Mouse (Mus musculus) forebrain, embryonic 14.5 days (tissue): ENCODE data around the gene Crbn. TPM values are rescaled to one million over a fixed set of nuclear protein-coding genes. Genes with fewer than 3 reads are reported as not detected.

Experiments used
- ATAC-seq: fragments of 200-750 bp; cut with Nextera tagmentation; 2 replicates; pipeline ENCODE4 v1.8.0; 2017; ENCODE audit warnings: mild to moderate bottlenecking, moderate library complexity
- DNase-seq: peaks from one replicate; pipeline ENCODE4 v3.0.0-alpha.2; 2015; ENCODE audit warnings: low spot score
- H3K27ac ChIP-seq: fragments of 300-500 bp; sonication (generic); 2 replicates; pipeline ENCODE4 v1.5.1; 2014; ENCODE audit warnings: low read depth, mild to moderate bottlenecking, control low read depth, low read length, moderate library complexity
- H3K27me3 ChIP-seq: fragments of 300-500 bp; sonication (generic); replicated peaks from 2 replicates; pipeline ENCODE4 v1.6.1; 2014; ENCODE audit warnings: low read length, control low read depth, mixed read lengths; ENCODE audit not compliant: control insufficient read depth, insufficient read depth
- H3K36me3 ChIP-seq: fragments of 300-500 bp; sonication (generic); 2 replicates; pipeline ENCODE4 v1.6.1; 2014; ENCODE audit warnings: low read length, control low read depth; ENCODE audit not compliant: control insufficient read depth, insufficient read depth
- H3K4me1 ChIP-seq: fragments of 300-500 bp; sonication (generic); 2 replicates; pipeline ENCODE4 v1.6.1; 2014; ENCODE audit warnings: antibody characterized with exemption, low read length, control low read depth; ENCODE audit not compliant: control insufficient read depth, insufficient read depth
- H3K4me2 ChIP-seq: fragments of 300-500 bp; sonication (generic); 2 replicates; pipeline ENCODE4 v1.6.1; 2014; ENCODE audit warnings: mild to moderate bottlenecking, control low read depth, low read length
- H3K4me3 ChIP-seq: fragments of 300-500 bp; sonication (generic); 2 replicates; pipeline ENCODE4 v1.5.1; 2014; ENCODE audit warnings: low read depth, low read length, control low read depth
- H3K9ac ChIP-seq: fragments of 300-500 bp; sonication (generic); 2 replicates; pipeline ENCODE4 v1.6.1; 2014; ENCODE audit warnings: mild to moderate bottlenecking, low read length, control low read depth, moderate library complexity
- H3K9me3 ChIP-seq: fragments of 300-500 bp; sonication (generic); replicated peaks from 2 replicates; pipeline ENCODE4 v1.6.1; 2016; ENCODE audit warnings: low read length, control low read depth, mixed read lengths; ENCODE audit not compliant: control insufficient read depth
- WGBS: fragments of 180-500 bp; shearing (Covaris S2); extraction: QIAGEN DNeasy Blood & Tissue Kit; methylation state at CpG from one replicate; pipeline ENCODE4 v1.1.7; 2014; 5-methylcytosine and 5-hydroxymethylcytosine counted together
- polyA plus RNA-seq: library from polyadenylated mRNA; unstranded; fragments of >200 nt; fragmentation: Nextera tagmentation; extraction: Ambion mirVana; gene quantifications from 2 replicates; pipeline ENCODE4 v1.2.1, GENCODE M21; 2014

The Crbn gene
- polyA plus RNA-seq, 1 experiment from 2014 or later, result 63.4 TPM

DNA sequence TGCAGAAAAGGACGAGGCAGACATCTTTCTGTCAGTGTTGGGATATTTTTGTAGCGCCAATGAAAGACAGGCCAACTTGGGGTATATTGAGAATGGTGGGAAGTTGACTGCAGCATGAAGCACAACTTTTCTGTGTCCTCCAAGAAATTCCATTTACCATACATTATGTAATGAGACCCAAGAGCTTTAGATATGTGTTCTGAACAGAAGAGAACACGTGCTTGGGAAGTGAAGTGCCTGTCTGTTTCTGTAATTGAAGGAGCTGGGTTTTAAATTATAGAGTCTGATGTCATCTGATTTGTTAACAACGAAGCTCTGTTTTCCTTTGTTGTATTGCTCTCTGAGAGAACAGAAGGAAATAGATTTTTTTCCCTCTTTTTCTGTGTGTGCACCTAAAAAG lies 29.8 kb downstream of the Crbn start:
- H3K27ac ChIP-seq, result no peak overlapping the region
- no peaks in the 10 kb centered on the region for H3K9me3 ChIP-seq
- peaks cover 23% of the 10 kb centered on the region for H3K36me3 ChIP-seq
- no peaks in the 10 kb centered on the region for H3K27me3 ChIP-seq
- peak overlapping the region; percentile 63 for H3K9ac ChIP-seq
- peaks cover 10% of the 10 kb centered on the region for H3K4me1 ChIP-seq
- WGBS, result 25% methylated on average over 4 of the region's 4 CpGs
- peak overlapping the region; percentile 54 for H3K4me3 ChIP-seq
- peak overlapping the region; percentile 93 for H3K4me2 ChIP-seq
- peak; percentile 26 for DNase-seq
- no peak for ATAC-seq

- H3K4me3 ChIP-seq, result peak overlapping the region; percentile 54
- 2% methylated on average over 33 of the region's 33 CpGs for WGBS
- no peaks in the 10 kb centered on the region for H3K9me3 ChIP-seq
- peak overlapping the region; percentile 63 for H3K9ac ChIP-seq
- no peak for DNase-seq
- H3K4me2 ChIP-seq, result peak overlapping the region; percentile 93
- H3K27me3 ChIP-seq, result no peaks in the 10 kb centered on the region
- peaks cover 20% of the 10 kb centered on the region for H3K36me3 ChIP-seq
- H3K4me1 ChIP-seq, result peaks cover 10% of the 10 kb centered on the region
- H3K27ac ChIP-seq, result no peak overlapping the region
- ATAC-seq, result peak; percentile 82
Observed at GRCm38 (mm10) chr6:106769290-106769866, 30.5 kb downstream of the Crbn start.

DNA sequence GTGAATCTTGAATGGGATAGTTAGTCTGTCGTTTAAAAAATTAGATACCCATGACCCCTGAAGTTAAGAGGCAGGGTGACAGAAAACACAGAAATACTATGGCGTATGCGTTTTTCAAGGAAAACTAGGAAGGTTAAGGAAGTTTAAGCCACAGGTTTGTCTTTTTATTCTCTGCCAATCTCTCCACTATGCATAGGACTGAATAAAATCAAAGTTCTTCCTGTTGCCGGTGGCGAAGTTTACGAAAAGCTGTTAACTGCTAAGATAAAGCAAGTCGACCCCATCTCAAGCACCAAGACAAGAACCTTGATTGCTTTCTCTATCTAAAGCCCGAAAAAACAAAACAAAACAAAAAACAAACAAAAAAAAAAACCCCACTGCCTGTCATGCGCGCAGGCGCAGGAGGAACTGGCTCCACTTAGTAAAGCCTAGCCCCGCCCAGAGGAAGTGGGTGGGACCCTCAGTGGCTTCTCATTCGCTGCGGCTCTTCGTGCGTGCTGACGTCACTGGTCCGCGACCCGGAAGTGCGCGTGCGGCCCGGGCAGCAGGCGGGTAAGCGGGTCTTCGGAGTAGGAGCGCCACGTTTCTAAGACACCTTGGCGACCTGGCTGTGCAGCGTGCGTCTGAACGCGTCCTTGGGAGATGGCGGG lies 31.1 kb downstream of the Crbn start, which contains the start of gene Trnt1:
Gene Trnt1, plus strand, starts transcription at position 481 of the 650 bp plus-strand sequence.
- no peaks in the 10 kb centered on the region for H3K27me3 ChIP-seq
- H3K9me3 ChIP-seq, result no peaks in the 10 kb centered on the region
- H3K36me3 ChIP-seq, result peaks cover 16% of the 10 kb centered on the region
- H3K27ac ChIP-seq, result no peak within 1 kb of the TSS
- H3K4me2 ChIP-seq, result peak within 1 kb of the TSS; percentile 93
- 10% methylated on average over 35 of the region's 35 CpGs for WGBS
- H3K4me1 ChIP-seq, result peaks cover 10% of the 10 kb centered on the region
- peak; percentile 100 for ATAC-seq
- H3K4me3 ChIP-seq, result peak within 1 kb of the TSS; percentile 54
- peak within 1 kb of the TSS; percentile 63 for H3K9ac ChIP-seq
- peak; percentile 99 for DNase-seq

GRCm38 (mm10) chr6:106766774-106767173 lies 33.1 kb downstream of the Crbn start:
- no peak overlapping the region for H3K27ac ChIP-seq
- H3K9me3 ChIP-seq, result no peaks in the 10 kb centered on the region
- no peak overlapping the region for H3K9ac ChIP-seq
- ATAC-seq, result no peak
- no peak overlapping the region for H3K4me3 ChIP-seq
- no peaks in the 10 kb centered on the region for H3K27me3 ChIP-seq
- peaks cover 6% of the 10 kb centered on the region for H3K36me3 ChIP-seq
- WGBS, result 74% methylated on average over 4 of the region's 4 CpGs
- H3K4me1 ChIP-seq, result peaks cover 10% of the 10 kb centered on the region
- DNase-seq, result no peak
- no peak overlapping the region for H3K4me2 ChIP-seq

DNA sequence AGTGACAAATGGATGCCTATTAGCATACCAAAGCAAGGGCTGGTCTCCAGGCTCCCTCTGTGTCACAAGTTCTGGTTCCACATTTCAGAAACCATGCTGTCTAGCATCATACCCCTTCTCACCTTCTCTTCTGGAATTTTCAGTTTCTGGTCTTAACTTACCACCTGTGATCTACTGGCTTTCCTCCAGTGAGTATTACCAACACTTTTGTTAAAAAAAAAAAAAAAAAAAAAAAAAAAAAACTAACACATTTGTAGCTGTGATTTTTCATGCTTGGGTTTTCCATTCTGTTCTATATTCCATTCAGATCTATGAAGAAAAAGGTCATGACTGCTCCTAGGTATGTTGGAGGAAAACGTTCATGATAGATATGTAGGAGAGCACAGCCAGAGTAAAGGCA lies 34.0 kb downstream of the Crbn start:
- H3K36me3 ChIP-seq, result no peaks in the 10 kb centered on the region
- no peak overlapping the region for H3K4me2 ChIP-seq
- no peak for DNase-seq
- no peaks in the 10 kb centered on the region for H3K27me3 ChIP-seq
- no peak for ATAC-seq
- no peaks in the 10 kb centered on the region for H3K9me3 ChIP-seq
- H3K27ac ChIP-seq, result no peak overlapping the region
- H3K9ac ChIP-seq, result no peak overlapping the region
- no peak overlapping the region for H3K4me3 ChIP-seq
- 80% methylated on average over 1 of the region's 1 CpGs for WGBS
- peaks cover 10% of the 10 kb centered on the region for H3K4me1 ChIP-seq

- WGBS, result 89% methylated on average over 1 of the region's 1 CpGs
- no peak overlapping the region for H3K27ac ChIP-seq
- DNase-seq, result no peak
- H3K4me2 ChIP-seq, result no peak overlapping the region
- H3K9ac ChIP-seq, result no peak overlapping the region
- no peaks in the 10 kb centered on the region for H3K36me3 ChIP-seq
- ATAC-seq, result no peak
- no peak overlapping the region for H3K4me3 ChIP-seq
- no peaks in the 10 kb centered on the region for H3K27me3 ChIP-seq
- no peaks in the 10 kb centered on the region for H3K4me1 ChIP-seq
- H3K9me3 ChIP-seq, result no peaks in the 10 kb centered on the region
Observed at GRCm38 (mm10) chr6:106761486-106761885, 38.4 kb downstream of the Crbn start.

- WGBS, result 96% methylated on average over 3 of the region's 3 CpGs
Observed at GRCm38 (mm10) chr6:106760473-106761218, 39.2 kb downstream of the Crbn start.

DNA sequence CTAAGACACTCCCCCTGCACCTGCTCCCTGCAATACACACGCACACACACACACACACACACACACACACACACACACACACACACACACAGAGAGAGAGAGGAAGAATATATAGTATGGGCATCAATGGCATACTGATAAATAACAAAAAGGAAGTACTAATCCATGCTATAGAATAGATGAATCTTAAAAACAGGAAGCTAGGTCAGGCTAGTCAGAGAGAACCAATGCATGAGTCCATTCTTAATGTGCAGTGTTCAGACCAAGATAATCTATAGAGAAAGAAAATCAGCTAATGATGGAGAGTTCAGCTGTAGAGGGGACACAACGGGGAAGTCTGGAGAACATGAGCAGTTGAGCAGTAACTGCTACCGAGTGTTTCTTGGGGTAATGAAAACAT lies 41.6 kb downstream of the Crbn start:
- no peak for ATAC-seq
- 88% methylated on average over 3 of the region's 3 CpGs for WGBS

More at GRCm38 (mm10) chr6:106760473-106761218, 39.2 kb downstream of the Crbn start:
- Histone ChIP-seq H3K4me3 (no peak overlapping the region), H3K36me3 (no peaks in the 10 kb centered on the region), H3K9me3 (no peaks in the 10 kb centered on the region), H3K4me2 (no peak overlapping the region), H3K27me3 (no peaks in the 10 kb centered on the region), H3K4me1 (no peaks in the 10 kb centered on the region), H3K27ac (no peak overlapping the region), H3K9ac (no peak overlapping the region)
- DNase-seq, result no peak
- no peak for ATAC-seq

GRCm38 (mm10) chr6:106750291-106750690 lies 49.6 kb downstream of the Crbn start:
- DNase-seq, result no peak
- no peak for ATAC-seq
- WGBS, result 89% methylated on average over 7 of the region's 7 CpGs

More for the DNA sequence above, 41.6 kb downstream of the Crbn start:
- Histone ChIP-seq H3K36me3 (no peaks in the 10 kb centered on the region), H3K4me1 (no peaks in the 10 kb centered on the region), H3K27me3 (no peaks in the 10 kb centered on the region), H3K27ac (no peak overlapping the region), H3K9ac (no peak overlapping the region), H3K4me3 (no peak overlapping the region), H3K4me2 (no peak overlapping the region), H3K9me3 (no peaks in the 10 kb centered on the region)
- no peak for DNase-seq

More at GRCm38 (mm10) chr6:106750291-106750690, 49.6 kb downstream of the Crbn start:
- no peak overlapping the region for H3K9ac ChIP-seq
- no peaks in the 10 kb centered on the region for H3K9me3 ChIP-seq
- H3K36me3 ChIP-seq, result no peaks in the 10 kb centered on the region
- no peak overlapping the region for H3K27ac ChIP-seq
- H3K27me3 ChIP-seq, result no peaks in the 10 kb centered on the region
- no peak overlapping the region for H3K4me3 ChIP-seq
- no peak overlapping the region for H3K4me2 ChIP-seq
- H3K4me1 ChIP-seq, result no peaks in the 10 kb centered on the region
